8 mouse cellular contexts compared by ENCODE assay signal in the genomic region with DNA sequence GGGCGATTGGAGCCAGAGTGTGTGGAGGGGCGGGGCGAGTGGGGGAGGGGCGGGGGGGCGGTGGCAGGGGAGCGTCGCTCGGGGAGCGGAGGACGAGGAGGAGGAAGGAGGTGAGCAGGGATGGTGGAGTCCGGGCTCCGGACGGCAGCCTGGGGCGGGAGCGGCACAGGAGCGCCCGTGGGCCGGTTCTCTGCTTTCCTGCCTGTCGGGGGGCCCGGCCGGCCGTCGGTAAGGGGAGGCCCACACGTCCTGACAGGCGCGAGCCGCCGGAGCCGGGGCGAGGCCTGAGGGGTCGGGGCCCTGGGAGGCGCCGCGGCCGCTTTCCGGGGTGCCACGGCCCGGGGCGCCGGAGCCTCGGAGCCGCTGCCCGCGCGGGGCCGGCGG. TPM values are rescaled to one million over a fixed set of nuclear protein-coding genes. Genes with fewer than 3 reads are reported as not detected.
A peak's percentile ranks its signal among the peaks of the same experiment; 100 is the strongest.
DNase-seq lines count a peak whose midpoint lies in the region; ATAC-seq and TF ChIP-seq lines count a peak whose summit lies in the region.

No protein-coding gene starts in this region.

- H3K27ac ChIP-seq in kidney, adult 2 months (ENCODE audit: insufficient read depth, low read depth, low read length): peak overlapping the region; percentile 64; the same call in 1 of the 2 replicates
- peak overlapping the region; percentile 98 for H3K27ac ChIP-seq in hindbrain, embryonic 10.5 days
- H3K27ac ChIP-seq in midbrain, embryonic 12.5 days (replicated peaks): peak overlapping the region; percentile 97

- H3K4me2 ChIP-seq in midbrain, embryonic 12.5 days (replicated peaks): peak overlapping the region; percentile 55

- peaks cover 11% of the 10 kb centered on the region; the same call in 1 of the 2 replicates for H3K4me1 ChIP-seq in kidney, adult 2 months (ENCODE audit: control insufficient read depth, insufficient read depth, low read length)
- H3K4me1 ChIP-seq in hindbrain, embryonic 10.5 days (replicated peaks): peaks cover 27% of the 10 kb centered on the region
- peaks cover 17% of the 10 kb centered on the region for H3K4me1 ChIP-seq in midbrain, embryonic 12.5 days

- H3K36me3 ChIP-seq in kidney, adult 2 months (ENCODE audit: control insufficient read depth, insufficient read depth, low read length): no peaks in the 10 kb centered on the region
- H3K36me3 ChIP-seq in hindbrain, embryonic 10.5 days: peaks cover 7% of the 10 kb centered on the region; the same call in 1 of the 2 replicates
- H3K36me3 ChIP-seq in midbrain, embryonic 12.5 days: peaks cover 3% of the 10 kb centered on the region; the same call in 1 of the 2 replicates

- H3K9me3 ChIP-seq in hindbrain, embryonic 10.5 days: no peaks in the 10 kb centered on the region
- no peaks in the 10 kb centered on the region for H3K9me3 ChIP-seq in midbrain, embryonic 12.5 days

- no peak for DNase-seq in kidney, adult 2 months
- no peak for DNase-seq in kidney, adult 18-20 months
- DNase-seq in Patski (ENCODE audit: low read depth, low spot score): no peak
- no peak for DNase-seq in hindbrain, embryonic 10.5 days (ENCODE audit: low spot score)
- DNase-seq in right cerebral cortex, adult 18-20 months: no peak
- DNase-seq in spleen, adult 12 weeks (ENCODE audit: low spot score): no peak
- DNase-seq in B cell, adult 2 months: no peak

- in situ Hi-C loops in Patski (cut with MboI; ENCODE audit: low pct_unique_long_range_greater_than_20kb): loop anchor here (10.0 to 25.0 kb wide), 2 partner anchors 557 to 1120 kb away; partner anchors contain the start of gene Smndc1

- CTCF ChIA-PET in Patski (lab: Charles Lee): no interaction called here

- WGBS in kidney, adult 2 months: 4% methylated on average over 47 of the region's 47 CpGs
- under 1% methylated on average over 44 of the region's 47 CpGs for WGBS in hindbrain, embryonic 10.5 days
- 0% methylated on average over 36 of the region's 47 CpGs for WGBS in midbrain, embryonic 12.5 days

- no peak for TF ChIP-seq POLR2A in kidney, adult 2 months (IDR thresholded peaks at IDR 0.05; ENCODE audit: low read depth, low read length)

- no peaks in the 10 kb centered on the region for H3K27me3 ChIP-seq in kidney, adult 2 months (replicated peaks; ENCODE audit: control insufficient read depth, insufficient read depth, low read length)
- no peaks in the 10 kb centered on the region for H3K27me3 ChIP-seq in Patski
- no peaks in the 10 kb centered on the region for H3K27me3 ChIP-seq in hindbrain, embryonic 10.5 days (ENCODE audit: insufficient read depth, poor library complexity, severe bottlenecking)
- H3K27me3 ChIP-seq in midbrain, embryonic 12.5 days: no peaks in the 10 kb centered on the region

- peak; percentile 1 for ATAC-seq in Patski
- ATAC-seq in midbrain, embryonic 12.5 days (ENCODE audit: low FRiP score, low read depth): peak; percentile 82

- peak overlapping the region; percentile 74 for H3K4me3 ChIP-seq in kidney, adult 2 months (ENCODE audit: insufficient read depth, low read depth, low read length)
- peak overlapping the region; percentile 92 for H3K4me3 ChIP-seq in hindbrain, embryonic 10.5 days
- H3K4me3 ChIP-seq in midbrain, embryonic 12.5 days: peak overlapping the region; percentile 95

- peak overlapping the region; percentile 98 for H3K9ac ChIP-seq in midbrain, embryonic 12.5 days (replicated peaks)

- no peak for TF ChIP-seq CTCF in kidney, adult 2 months (conservative IDR thresholded peaks at IDR 0.05; ENCODE audit: insufficient read depth, insufficient read length, low read depth, low read length)
- no peak for TF ChIP-seq CTCF in Patski (IDR thresholded peaks at IDR 0.05)

- POLR2A ChIA-PET in Patski (lab: Charles Lee): no interaction called here

RNA-seq across cellular contexts. Expression of gene Bbip1, which starts 0.4 kb away (rescaled TPM):
- polyA plus RNA-seq in kidney, adult 2 months (2012; rRNA removed): 9.4 and 12.6 TPM in 2 replicates
- polyA plus RNA-seq in Patski (2021): 53.0 TPM
- 112 and 124 TPM in 2 replicates for polyA plus RNA-seq in hindbrain, embryonic 10.5 days (2016; fragmentation: Nextera tagmentation; extraction: Ambion mirVana)
- 119 and 133 TPM in 2 replicates for polyA plus RNA-seq in midbrain, embryonic 12.5 days (2016; fragmentation: Nextera tagmentation; extraction: Ambion mirVana)

RNA-seq across cellular contexts. Expression of gene Shoc2, which starts 0.7 kb away (rescaled TPM):
- polyA plus RNA-seq in kidney, adult 2 months (2012; rRNA removed): 16.3 and 19.1 TPM in 2 replicates
- polyA plus RNA-seq in Patski (2021): 65.6 TPM
- 56.3 and 57.8 TPM in 2 replicates for polyA plus RNA-seq in hindbrain, embryonic 10.5 days (2016; fragmentation: Nextera tagmentation; extraction: Ambion mirVana)
- 71.3 and 76.7 TPM in 2 replicates for polyA plus RNA-seq in midbrain, embryonic 12.5 days (2016; fragmentation: Nextera tagmentation; extraction: Ambion mirVana)

RNA-seq across cellular contexts. Expression of gene Pdcd4, which starts 52.7 kb away (rescaled TPM):
- 6.4 and 10.3 TPM in 2 replicates for polyA plus RNA-seq in kidney, adult 2 months (2012; rRNA removed)
- polyA plus RNA-seq in Patski (2021): 101 TPM
- polyA plus RNA-seq in hindbrain, embryonic 10.5 days (2016; fragmentation: Nextera tagmentation; extraction: Ambion mirVana): 49.8 and 49.9 TPM in 2 replicates
- polyA plus RNA-seq in midbrain, embryonic 12.5 days (2016; fragmentation: Nextera tagmentation; extraction: Ambion mirVana): 88.7 and 94.2 TPM in 2 replicates
